Mouse (Mus musculus): ENCODE data around the gene Padi4. TPM values are rescaled to one million over a fixed set of nuclear protein-coding genes. Genes with fewer than 3 reads are reported as not detected.

The Padi4 gene
- polyA plus RNA-seq (2015; fragmentation: Nextera tagmentation; extraction: Ambion mirVana), result 1.1 and 1.6 TPM in 2 replicates

- ATAC-seq, result no peak
- Histone ChIP-seq H3K9me3 (ENCODE audit: low read length) (no peaks in the 10 kb centered on the region), H3K4me1 (ENCODE audit: insufficient read depth, low read depth, low read length) (no peaks in the 10 kb centered on the region), H3K27ac (ENCODE audit: low read length) (no peak within 1 kb of the TSS), H3K9ac (replicated peaks; ENCODE audit: low read depth) (no peak within 1 kb of the TSS), H3K4me2 (replicated peaks; ENCODE audit: low read depth, low read length) (no peak within 1 kb of the TSS), H3K4me3 (ENCODE audit: low read depth, low read length) (no peak within 1 kb of the TSS), H3K36me3 (ENCODE audit: insufficient read depth, low read length) (no peaks in the 10 kb centered on the region), H3K27me3 (replicated peaks; ENCODE audit: insufficient read depth, low read length) (no peaks in the 10 kb centered on the region)
- WGBS, result 82% methylated on average over 21 of the region's 21 CpGs
- DNase-seq (ENCODE audit: low spot score), result no peak
- TF ChIP-seq CTCF (IDR thresholded peaks at IDR 0.05), result no peak
- no peak for TF ChIP-seq EP300 (IDR thresholded peaks at IDR 0.05)
Observed at GRCm38 (mm10) chr4:140774025-140774800, at the start of gene Padi4. Gene Padi4, minus strand, starts transcription at chr4:140774236.

GRCm38 (mm10) chr4:140821988-140822387 lies 48.0 kb upstream of the Padi4 start:
- 68% methylated on average over 5 of the region's 5 CpGs for WGBS
- peak; percentile 16 for DNase-seq (ENCODE audit: low spot score)

GRCm38 (mm10) chr4:140817413-140817812 lies 43.4 kb upstream of the Padi4 start:
- DNase-seq (ENCODE audit: low spot score) (no peak), ATAC-seq (no peak)
- Histone ChIP-seq H3K9ac (replicated peaks; ENCODE audit: low read depth) (no peak overlapping the region), H3K9me3 (ENCODE audit: low read length) (no peaks in the 10 kb centered on the region), H3K36me3 (ENCODE audit: insufficient read depth, low read length) (no peaks in the 10 kb centered on the region), H3K27me3 (replicated peaks; ENCODE audit: insufficient read depth, low read length) (no peaks in the 10 kb centered on the region), H3K4me2 (replicated peaks; ENCODE audit: low read depth, low read length) (no peak overlapping the region), H3K27ac (ENCODE audit: low read length) (no peak overlapping the region), H3K4me1 (ENCODE audit: insufficient read depth, low read depth, low read length) (no peaks in the 10 kb centered on the region), H3K4me3 (ENCODE audit: low read depth, low read length) (no peak overlapping the region)
- TF ChIP-seq EP300 (IDR thresholded peaks at IDR 0.05), result no peak
- TF ChIP-seq CTCF (IDR thresholded peaks at IDR 0.05), result 0 out of 2 replicates have a peak, but pooled peaks have one; percentile 5
- WGBS, result 93% methylated on average over 8 of the region's 8 CpGs

More at GRCm38 (mm10) chr4:140821988-140822387, 48.0 kb upstream of the Padi4 start:
- H3K27me3 ChIP-seq (replicated peaks; ENCODE audit: insufficient read depth, low read length), result no peaks in the 10 kb centered on the region
- peaks cover 3% of the 10 kb centered on the region; the same call in 1 of the 2 replicates for H3K9me3 ChIP-seq (ENCODE audit: low read length)
- no peak overlapping the region for H3K27ac ChIP-seq (ENCODE audit: low read length)
- no peak for ATAC-seq
- TF ChIP-seq CTCF (IDR thresholded peaks at IDR 0.05) (peak; percentile 56), EP300 (IDR thresholded peaks at IDR 0.05) (no peak)
- H3K4me1 ChIP-seq (ENCODE audit: insufficient read depth, low read depth, low read length), result no peaks in the 10 kb centered on the region
- H3K9ac ChIP-seq (replicated peaks; ENCODE audit: low read depth), result no peak overlapping the region
- no peak overlapping the region for H3K4me3 ChIP-seq (ENCODE audit: low read depth, low read length)
- no peaks in the 10 kb centered on the region for H3K36me3 ChIP-seq (ENCODE audit: insufficient read depth, low read length)
- no peak overlapping the region for H3K4me2 ChIP-seq (replicated peaks; ENCODE audit: low read depth, low read length)

- Histone ChIP-seq H3K9ac (replicated peaks; ENCODE audit: low read depth) (no peak overlapping the region), H3K4me3 (ENCODE audit: low read depth, low read length) (no peak overlapping the region), H3K4me2 (replicated peaks; ENCODE audit: low read depth, low read length) (no peak overlapping the region), H3K36me3 (ENCODE audit: insufficient read depth, low read length) (no peaks in the 10 kb centered on the region), H3K27ac (ENCODE audit: low read length) (no peak overlapping the region), H3K9me3 (ENCODE audit: low read length) (no peaks in the 10 kb centered on the region), H3K27me3 (replicated peaks; ENCODE audit: insufficient read depth, low read length) (no peaks in the 10 kb centered on the region), H3K4me1 (ENCODE audit: insufficient read depth, low read depth, low read length) (no peaks in the 10 kb centered on the region)
- TF ChIP-seq EP300 (IDR thresholded peaks at IDR 0.05) (no peak), CTCF (IDR thresholded peaks at IDR 0.05) (no peak)
- ATAC-seq (peak; percentile 29; the same call in 1 of the 2 replicates), DNase-seq (ENCODE audit: low spot score) (peak; percentile 41)
- 22% methylated on average over 10 of the region's 10 CpGs for WGBS
Observed at GRCm38 (mm10) chr4:140815996-140816917, 42.2 kb upstream of the Padi4 start.

GRCm38 (mm10) chr4:140815496-140815895 lies 41.5 kb upstream of the Padi4 start:
- Histone ChIP-seq H3K27me3 (replicated peaks; ENCODE audit: insufficient read depth, low read length) (no peaks in the 10 kb centered on the region), H3K27ac (ENCODE audit: low read length) (no peak overlapping the region), H3K4me3 (ENCODE audit: low read depth, low read length) (no peak overlapping the region), H3K9me3 (ENCODE audit: low read length) (no peaks in the 10 kb centered on the region), H3K4me1 (ENCODE audit: insufficient read depth, low read depth, low read length) (no peaks in the 10 kb centered on the region), H3K36me3 (ENCODE audit: insufficient read depth, low read length) (no peaks in the 10 kb centered on the region), H3K4me2 (replicated peaks; ENCODE audit: low read depth, low read length) (no peak overlapping the region), H3K9ac (replicated peaks; ENCODE audit: low read depth) (no peak overlapping the region)
- TF ChIP-seq EP300 (IDR thresholded peaks at IDR 0.05), result no peak
- TF ChIP-seq CTCF (IDR thresholded peaks at IDR 0.05), result no peak
- no peak for DNase-seq (ENCODE audit: low spot score)
- no peak for ATAC-seq
- 49% methylated on average over 5 of the region's 5 CpGs for WGBS
